Mouse (Mus musculus): Measurements from ENCODE around the gene Unc5cl.

DNA sequence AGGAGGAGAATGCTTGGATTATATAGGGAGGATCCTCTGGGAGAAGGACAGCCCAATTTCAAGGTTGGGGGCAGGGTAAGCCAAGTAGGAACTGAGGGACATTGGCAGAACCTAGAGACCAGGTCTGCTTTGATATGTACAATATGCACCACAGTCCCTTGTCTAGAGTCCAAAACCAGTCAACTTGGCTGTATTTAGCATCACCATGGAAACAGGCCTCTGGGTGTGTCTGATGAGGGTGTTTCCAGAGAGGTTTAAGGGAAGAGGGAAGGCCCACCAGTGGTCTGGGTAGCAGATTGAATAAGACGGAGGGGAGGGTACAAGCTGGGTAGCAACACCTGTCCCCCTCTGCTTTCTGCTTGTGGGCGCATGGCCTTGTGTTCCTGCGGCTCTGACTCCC lies 34.8 kb downstream of the Unc5cl start:
- TF ChIP-seq CTCF (IDR thresholded peaks at IDR 0.05; ENCODE audit: low read depth, low read length): no peak
- no peak for TF ChIP-seq POLR2A (IDR thresholded peaks at IDR 0.05; ENCODE audit: extremely low read depth, insufficient read depth, low read length)

All from liver, adult 2 months (tissue).